Mouse (Mus musculus) limb, embryonic 13.5 days (tissue): ENCODE data around the gene Ssbp4. TPM values are rescaled to one million over a fixed set of nuclear protein-coding genes. Genes with fewer than 3 reads are reported as not detected.

Source experiments
- ATAC-seq: fragments of 200-750 bp; cut with Nextera tagmentation; 2 replicates; pipeline ENCODE4 v1.8.0; 2017; ENCODE audit warnings: low read depth, moderate number of reproducible peaks, moderate TSS enrichment; ENCODE audit not compliant: low FRiP score
- H3K27ac ChIP-seq: fragments of 300-500 bp; sonication (generic); 2 replicates; pipeline ENCODE4 v1.5.1; 2015; ENCODE audit warnings: inconsistent platforms, mild to moderate bottlenecking, moderate library complexity
- H3K27me3 ChIP-seq: fragments of 300-500 bp; sonication (generic); 2 replicates; pipeline ENCODE4 v1.6.1; 2015; ENCODE audit warnings: mild to moderate bottlenecking, inconsistent platforms
- H3K36me3 ChIP-seq: fragments of 300-500 bp; sonication (generic); 2 replicates; pipeline ENCODE4 v1.6.1; 2015; ENCODE audit warnings: inconsistent platforms, mild to moderate bottlenecking, moderate library complexity
- H3K4me1 ChIP-seq: fragments of 300-500 bp; sonication (generic); 2 replicates; pipeline ENCODE4 v1.6.1; 2015; ENCODE audit warnings: inconsistent platforms
- H3K4me2 ChIP-seq: fragments of 300-500 bp; sonication (generic); replicated peaks from 2 replicates; pipeline ENCODE4 v1.6.1; 2015; ENCODE audit warnings: inconsistent platforms, mild to moderate bottlenecking, moderate library complexity
- H3K4me3 ChIP-seq: fragments of 300-500 bp; sonication (generic); 2 replicates; pipeline ENCODE4 v1.5.1; 2015; ENCODE audit warnings: moderate library complexity, mild to moderate bottlenecking, inconsistent platforms
- H3K9ac ChIP-seq: fragments of 300-500 bp; sonication (generic); 2 replicates; pipeline ENCODE4 v1.6.1; 2015; ENCODE audit warnings: mild to moderate bottlenecking, inconsistent platforms
- H3K9me3 ChIP-seq: fragments of 300-500 bp; sonication (generic); 2 replicates; pipeline ENCODE4 v1.6.1; 2016; ENCODE audit warnings: inconsistent platforms
- WGBS: fragments of 180-500 bp; shearing (Covaris S2); methylation state at CpG from one replicate; pipeline ENCODE4 v1.1.7; 2015; 5-methylcytosine and 5-hydroxymethylcytosine counted together
- polyA plus RNA-seq: library from polyadenylated mRNA; unstranded; fragments of >200 nt; fragmentation: Nextera tagmentation; extraction: Ambion mirVana; gene quantifications from 2 replicates; pipeline ENCODE4 v1.2.1, GENCODE M21; 2015

The Ssbp4 gene
- polyA plus RNA-seq, 1 experiment from 2014 or later: 131 TPM

DNA sequence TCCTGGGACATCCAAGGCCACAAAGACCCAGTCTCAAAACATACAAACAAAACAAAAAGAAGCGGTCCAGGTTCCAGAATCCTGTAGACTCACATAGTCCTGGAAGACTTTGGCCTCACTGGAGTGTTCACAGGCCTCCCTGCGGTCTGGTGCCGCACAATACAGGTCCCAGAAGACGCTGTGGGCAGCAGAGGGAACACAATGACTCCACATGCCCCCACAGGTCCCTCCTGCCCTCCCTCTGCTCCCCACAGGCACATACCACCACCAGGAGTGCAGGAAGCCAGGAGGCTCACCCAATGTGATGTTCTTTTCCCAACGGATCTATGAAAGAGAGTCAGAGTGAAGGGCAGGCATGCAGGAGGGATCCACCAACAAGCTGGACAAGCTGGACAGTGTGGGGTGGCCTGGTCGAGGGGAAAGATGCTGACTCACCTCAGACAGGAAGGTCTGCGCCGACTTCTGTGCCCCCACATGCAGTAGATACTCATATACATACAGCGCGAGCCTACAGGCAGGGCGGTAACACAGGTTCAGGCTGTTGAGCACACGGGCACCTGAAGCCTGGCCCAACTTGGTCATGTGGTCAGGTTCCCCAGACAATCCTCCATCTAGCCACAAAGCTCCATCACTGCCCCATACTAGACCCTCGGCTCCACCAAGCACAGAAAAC is 6.4 kb downstream of the Ssbp4 start:
- Histone ChIP-seq H3K27ac (no peak overlapping the region), H3K27me3 (no peaks in the 10 kb centered on the region), H3K4me1 (peaks cover 57% of the 10 kb centered on the region), H3K9ac (no peak overlapping the region), H3K4me2 (no peak overlapping the region), H3K9me3 (peaks cover 5% of the 10 kb centered on the region; the same call in 1 of the 2 replicates), H3K4me3 (no peak overlapping the region), H3K36me3 (peaks cover 32% of the 10 kb centered on the region)
- 92% methylated on average over 13 of the region's 13 CpGs for WGBS
- ATAC-seq: no peak

GRCm38 (mm10) chr8:70601271-70601649 is 7.4 kb downstream of the Ssbp4 start:
- Histone ChIP-seq H3K4me2 (peak overlapping the region; percentile 58), H3K9ac (no peak overlapping the region), H3K36me3 (peaks cover 42% of the 10 kb centered on the region), H3K27ac (peak overlapping the region; percentile 64), H3K9me3 (peaks cover 5% of the 10 kb centered on the region; the same call in 1 of the 2 replicates), H3K4me3 (peak overlapping the region; percentile 20), H3K4me1 (peaks cover 56% of the 10 kb centered on the region), H3K27me3 (no peaks in the 10 kb centered on the region)
- peak; percentile 19; the same call in 1 of the 2 replicates for ATAC-seq
- under 1% methylated on average over 24 of the region's 26 CpGs for WGBS

DNA sequence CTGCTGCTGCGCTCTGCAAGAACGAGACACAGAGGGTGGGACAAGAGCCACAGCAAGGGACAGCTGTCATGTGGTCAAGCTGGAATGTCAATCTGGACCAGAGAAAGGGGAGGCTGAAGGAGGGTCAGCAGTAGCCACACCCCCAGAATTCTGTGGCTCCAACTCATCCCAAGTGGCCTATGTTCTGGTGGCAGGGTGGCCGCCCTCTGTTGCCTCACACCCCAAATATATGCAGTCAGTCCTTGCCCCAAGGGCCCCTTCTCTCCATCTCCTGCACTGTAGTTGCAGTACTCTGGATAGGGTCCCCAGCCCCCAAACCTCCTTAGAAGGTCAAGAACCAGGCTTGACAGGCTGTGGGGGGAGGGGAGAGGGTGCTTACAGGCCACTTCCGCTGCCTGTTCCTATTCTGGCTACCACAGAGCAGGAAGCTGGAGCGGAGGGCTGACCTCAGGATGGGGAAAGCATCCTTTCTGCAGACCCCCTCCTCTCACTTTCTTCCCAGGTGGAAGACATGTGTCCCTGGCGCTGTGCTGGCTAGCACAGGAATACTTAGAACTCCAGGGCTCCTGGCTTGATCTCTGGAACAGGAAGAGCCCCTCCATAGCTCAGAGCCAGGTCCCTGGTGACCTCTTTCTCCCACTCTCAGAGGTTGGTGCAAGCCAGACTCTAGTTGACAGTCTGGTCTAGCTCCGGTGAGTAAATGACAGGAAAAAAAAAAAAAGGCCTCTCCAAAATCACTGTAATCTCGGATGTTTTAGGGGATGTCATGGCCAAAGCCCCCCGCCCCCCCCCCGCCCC is 8.0 kb downstream of the Ssbp4 start:
- Histone ChIP-seq H3K4me1 (peaks cover 57% of the 10 kb centered on the region), H3K4me3 (peak overlapping the region; percentile 20), H3K27ac (peak overlapping the region; percentile 64), H3K27me3 (no peaks in the 10 kb centered on the region), H3K9ac (peak overlapping the region; percentile 20; the same call in 1 of the 2 replicates), H3K4me2 (peak overlapping the region; percentile 58), H3K9me3 (peaks cover 5% of the 10 kb centered on the region; the same call in 1 of the 2 replicates), H3K36me3 (peaks cover 48% of the 10 kb centered on the region)
- no peak for ATAC-seq
- 21% methylated on average over 10 of the region's 10 CpGs for WGBS

- no peak for ATAC-seq
- no peak overlapping the region for H3K4me3 ChIP-seq
- H3K27ac ChIP-seq: peak overlapping the region; percentile 64; the same call in 1 of the 2 replicates
- peaks cover 67% of the 10 kb centered on the region for H3K4me1 ChIP-seq
- H3K9me3 ChIP-seq: peaks cover 5% of the 10 kb centered on the region; the same call in 1 of the 2 replicates
- WGBS: 78% methylated on average over 12 of the region's 12 CpGs
- H3K27me3 ChIP-seq: no peaks in the 10 kb centered on the region
- 0 out of 2 replicates have a peak overlapping the region, but pooled peaks have one; percentile 85 for H3K9ac ChIP-seq
- H3K36me3 ChIP-seq: peaks cover 49% of the 10 kb centered on the region
- H3K4me2 ChIP-seq: no peak overlapping the region
Observed at GRCm38 (mm10) chr8:70599507-70600290, 9.0 kb downstream of the Ssbp4 start.

GRCm38 (mm10) chr8:70598722-70599121 is 9.9 kb downstream of the Ssbp4 start:
- Histone ChIP-seq H3K4me3 (peak overlapping the region; percentile 57), H3K36me3 (peaks cover 46% of the 10 kb centered on the region), H3K9me3 (peaks cover 5% of the 10 kb centered on the region; the same call in 1 of the 2 replicates), H3K9ac (peak overlapping the region; percentile 85), H3K27me3 (no peaks in the 10 kb centered on the region), H3K4me2 (peak overlapping the region; percentile 89), H3K27ac (peak overlapping the region; percentile 49; the same call in 1 of the 2 replicates), H3K4me1 (peaks cover 69% of the 10 kb centered on the region)
- ATAC-seq: no peak
- WGBS: 16% methylated on average over 10 of the region's 10 CpGs

DNA sequence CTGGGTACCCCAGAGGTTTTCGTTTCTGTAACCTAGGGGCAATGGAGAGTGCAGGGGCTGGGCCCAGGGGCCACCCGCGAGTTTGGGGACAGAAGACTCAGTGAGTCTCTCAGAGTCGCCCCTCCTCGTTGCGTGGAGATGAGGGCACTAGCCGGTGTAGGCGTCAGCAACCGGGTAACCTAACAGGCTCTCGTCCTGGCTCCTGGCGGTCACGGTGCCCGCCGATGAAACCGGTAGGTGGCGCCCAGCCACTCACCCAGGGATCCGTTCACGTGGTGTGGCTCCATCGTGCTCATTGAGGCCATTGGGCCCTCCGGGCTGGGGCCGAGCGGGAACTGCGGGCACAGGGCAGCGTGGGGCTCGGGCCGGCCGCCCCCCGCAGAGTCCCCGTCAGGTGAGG is 10.4 kb downstream of the Ssbp4 start:
- Histone ChIP-seq H3K9ac (peak overlapping the region; percentile 85), H3K4me2 (peak overlapping the region; percentile 89), H3K27me3 (no peaks in the 10 kb centered on the region), H3K4me3 (peak overlapping the region; percentile 57), H3K9me3 (peaks cover 5% of the 10 kb centered on the region; the same call in 1 of the 2 replicates), H3K27ac (peak overlapping the region; percentile 55; the same call in 1 of the 2 replicates), H3K36me3 (peaks cover 46% of the 10 kb centered on the region), H3K4me1 (peaks cover 74% of the 10 kb centered on the region)
- 0 out of 2 replicates have a peak, but pooled peaks have one; percentile 6 for ATAC-seq
- 2% methylated on average over 29 of the region's 29 CpGs for WGBS

DNA sequence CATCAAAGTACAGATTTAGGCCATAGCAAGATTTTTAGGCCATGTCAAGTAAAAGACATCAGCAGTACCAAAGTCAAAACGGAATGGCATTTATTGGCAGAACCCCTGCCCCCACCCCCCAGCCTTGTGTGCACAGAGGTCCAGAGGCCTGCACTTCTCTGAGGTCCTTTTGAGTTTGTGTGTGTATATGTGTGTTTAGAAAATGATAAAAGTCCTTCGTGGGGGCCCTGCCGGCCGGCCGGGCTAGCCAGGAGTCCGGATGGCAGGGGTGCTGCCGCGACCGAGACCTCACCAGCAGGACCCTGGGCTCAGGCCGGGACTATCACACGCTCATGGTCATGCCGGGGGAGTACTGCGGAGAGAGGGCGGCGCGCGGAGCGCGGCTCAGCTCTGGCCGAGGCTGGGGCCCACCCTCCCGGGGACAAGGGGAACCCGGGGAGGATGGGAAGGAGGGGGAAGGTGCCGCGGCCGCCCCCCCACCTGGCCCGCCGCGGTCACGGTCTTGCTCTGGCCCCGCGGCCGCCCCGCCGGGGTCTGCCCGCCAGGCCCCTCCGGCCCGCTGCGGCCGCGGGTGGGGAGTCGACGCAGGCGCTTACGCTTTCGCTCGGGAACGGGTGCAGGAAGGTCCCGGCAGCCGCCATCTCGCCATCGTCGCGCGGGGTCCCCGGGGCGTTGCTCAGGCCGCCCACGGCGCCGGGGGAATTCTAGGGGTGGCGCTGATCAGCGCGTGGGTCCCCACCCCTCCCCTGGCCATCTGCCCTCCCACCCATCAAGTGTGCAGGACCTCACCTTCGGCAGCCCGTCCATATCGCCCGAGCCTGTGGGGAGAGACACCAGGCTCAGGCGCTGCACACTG is 11.0 kb downstream of the Ssbp4 start:
- H3K4me3 ChIP-seq: peak overlapping the region; percentile 57

GRCm38 (mm10) chr8:70596775-70597416 is 11.8 kb downstream of the Ssbp4 start:
- no peak for ATAC-seq
- H3K9ac ChIP-seq: peak overlapping the region; percentile 35
- H3K9me3 ChIP-seq: peaks cover 2% of the 10 kb centered on the region; the same call in 1 of the 2 replicates
- H3K36me3 ChIP-seq: peaks cover 38% of the 10 kb centered on the region
- H3K27me3 ChIP-seq: no peaks in the 10 kb centered on the region
- H3K4me2 ChIP-seq: peak overlapping the region; percentile 89
- peaks cover 80% of the 10 kb centered on the region for H3K4me1 ChIP-seq
- no peak overlapping the region for H3K27ac ChIP-seq
- WGBS: 83% methylated on average over 17 of the region's 17 CpGs
- H3K4me3 ChIP-seq: peak overlapping the region; percentile 57

More for the DNA sequence above, 11.0 kb downstream of the Ssbp4 start:
- Histone ChIP-seq H3K27me3 (no peaks in the 10 kb centered on the region), H3K27ac (peak overlapping the region; percentile 55; the same call in 1 of the 2 replicates), H3K9me3 (peaks cover 5% of the 10 kb centered on the region; the same call in 1 of the 2 replicates), H3K9ac (peak overlapping the region; percentile 85), H3K4me2 (peak overlapping the region; percentile 89), H3K4me1 (peaks cover 80% of the 10 kb centered on the region), H3K36me3 (peaks cover 40% of the 10 kb centered on the region)
- 6% methylated on average over 55 of the region's 68 CpGs for WGBS
- no peak for ATAC-seq

GRCm38 (mm10) chr8:70596216-70596615 is 12.5 kb downstream of the Ssbp4 start:
- H3K4me2 ChIP-seq: peak overlapping the region; percentile 98; the same call in 1 of the 2 replicates
- ATAC-seq: no peak
- H3K27me3 ChIP-seq: no peaks in the 10 kb centered on the region
- no peak overlapping the region for H3K9ac ChIP-seq
- no peak overlapping the region for H3K27ac ChIP-seq
- peaks cover 43% of the 10 kb centered on the region for H3K36me3 ChIP-seq
- no peaks in the 10 kb centered on the region for H3K9me3 ChIP-seq
- H3K4me1 ChIP-seq: peaks cover 74% of the 10 kb centered on the region
- 93% methylated on average over 18 of the region's 18 CpGs for WGBS
- no peak overlapping the region for H3K4me3 ChIP-seq

- ATAC-seq: no peak
- Histone ChIP-seq H3K9ac (no peak overlapping the region), H3K27me3 (no peaks in the 10 kb centered on the region), H3K36me3 (peaks cover 46% of the 10 kb centered on the region), H3K9me3 (no peaks in the 10 kb centered on the region), H3K4me2 (peak overlapping the region; percentile 98), H3K27ac (no peak overlapping the region), H3K4me1 (peaks cover 70% of the 10 kb centered on the region), H3K4me3 (peak overlapping the region; percentile 70; the same call in 1 of the 2 replicates)
- WGBS: 92% methylated on average over 12 of the region's 12 CpGs
Observed at GRCm38 (mm10) chr8:70595811-70596210, 12.9 kb downstream of the Ssbp4 start.
